Mouse (Mus musculus) macrophage (primary cell): ENCODE results near the gene Rgs6. TPM values are rescaled to one million over a fixed set of nuclear protein-coding genes. Genes with fewer than 3 reads are reported as not detected.

Source experiments
- H3K27ac ChIP-seq: fragments of 350-480 bp; formaldehyde crosslinking; 2 replicates; pipeline ENCODE4 v1.9.0; 2021
- H3K36me3 ChIP-seq: fragments of 350-480 bp; formaldehyde crosslinking; 2 replicates; pipeline ENCODE4 v1.9.0; 2021; ENCODE audit errors: inconsistent target
- H3K4me3 ChIP-seq: fragments of 350-480 bp; formaldehyde crosslinking; 2 replicates; pipeline ENCODE4 v1.9.0; 2021; ENCODE audit errors: inconsistent target
- H3K79me2 ChIP-seq: fragments of 350-480 bp; formaldehyde crosslinking; 2 replicates; pipeline ENCODE4 v1.9.0; 2021; ENCODE audit errors: inconsistent target
- WGBS: methylation state at CpG from one replicate; pipeline ENCODE4 v1.1.7; 2026; ENCODE audit warnings: inconsistent platforms; ENCODE audit not compliant: missing documents; 5-methylcytosine and 5-hydroxymethylcytosine counted together
- polyA plus RNA-seq: library from polyadenylated mRNA; stranded (reverse); fragments of 250-400 nt; gene quantifications from 3 replicates; pipeline ENCODE4 v1.2.4, GENCODE M21; 2018; ENCODE audit warnings: inconsistent platforms

Rgs6 gene
- polyA plus RNA-seq, 1 experiment from 2014 or later = not detected

- 44% methylated on average over 6 of the region's 6 CpGs for WGBS
- H3K4me3 ChIP-seq = no peak overlapping the region
- H3K79me2 ChIP-seq = no peaks in the 10 kb centered on the region
- no peak overlapping the region for H3K27ac ChIP-seq
- no peaks in the 10 kb centered on the region for H3K36me3 ChIP-seq
Observed at GRCm38 (mm10) chr12:82756756-82757155, 168.7 kb downstream of the Rgs6 start.

DNA sequence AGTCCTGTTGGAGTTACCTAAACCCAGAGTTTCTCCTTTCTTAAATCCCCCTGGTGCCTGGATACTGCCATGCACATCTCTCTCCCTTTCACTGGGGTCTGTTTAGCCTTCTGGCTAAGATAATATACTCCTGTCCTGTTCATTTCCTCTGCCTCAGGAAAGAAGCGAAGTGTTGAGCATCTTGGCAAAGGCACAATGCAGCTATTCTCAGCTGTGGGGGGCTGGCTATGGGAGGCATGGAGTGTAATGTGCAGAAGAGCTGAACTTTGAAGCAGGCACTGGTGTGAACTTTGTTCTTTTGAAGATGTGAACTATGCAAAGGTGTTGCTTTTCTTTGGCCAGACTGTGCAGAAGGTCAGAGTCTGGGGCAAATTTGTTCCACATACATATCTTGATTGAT is 169.3 kb downstream of the Rgs6 start:
- no peak overlapping the region for H3K4me3 ChIP-seq
- whole genome bisulfite sequencing = 90% methylated on average over 1 of the region's 1 CpGs
- H3K79me2 ChIP-seq = no peaks in the 10 kb centered on the region
- H3K27ac ChIP-seq = no peak overlapping the region
- H3K36me3 ChIP-seq = no peaks in the 10 kb centered on the region

GRCm38 (mm10) chr12:82762046-82762445 is 174.0 kb downstream of the Rgs6 start:
- WGBS = 79% methylated on average over 2 of the region's 2 CpGs
- Histone ChIP-seq H3K4me3 (no peak overlapping the region), H3K79me2 (no peaks in the 10 kb centered on the region), H3K36me3 (no peaks in the 10 kb centered on the region), H3K27ac (no peak overlapping the region)

- Histone ChIP-seq H3K36me3 (no peaks in the 10 kb centered on the region), H3K27ac (no peak overlapping the region), H3K79me2 (no peaks in the 10 kb centered on the region), H3K4me3 (no peak overlapping the region)
- 49% methylated on average over 3 of the region's 3 CpGs for WGBS
Observed at GRCm38 (mm10) chr12:82768726-82769125, 180.6 kb downstream of the Rgs6 start.

GRCm38 (mm10) chr12:82772215-82772614 is 184.1 kb downstream of the Rgs6 start:
- no peak overlapping the region for H3K27ac ChIP-seq
- 89% methylated on average over 2 of the region's 2 CpGs for WGBS
- no peak overlapping the region for H3K4me3 ChIP-seq
- no peaks in the 10 kb centered on the region for H3K79me2 ChIP-seq
- no peaks in the 10 kb centered on the region for H3K36me3 ChIP-seq

- WGBS = 82% methylated on average over 7 of the region's 7 CpGs
Observed at GRCm38 (mm10) chr12:82774576-82774975, 186.5 kb downstream of the Rgs6 start.

GRCm38 (mm10) chr12:82776686-82777085 is 188.6 kb downstream of the Rgs6 start:
- WGBS = 89% methylated on average over 4 of the region's 4 CpGs
- no peaks in the 10 kb centered on the region for H3K79me2 ChIP-seq
- H3K36me3 ChIP-seq = no peaks in the 10 kb centered on the region
- H3K4me3 ChIP-seq = no peak overlapping the region
- no peak overlapping the region for H3K27ac ChIP-seq

More at GRCm38 (mm10) chr12:82774576-82774975, 186.5 kb downstream of the Rgs6 start:
- H3K36me3 ChIP-seq = no peaks in the 10 kb centered on the region
- H3K27ac ChIP-seq = no peak overlapping the region
- H3K79me2 ChIP-seq = no peaks in the 10 kb centered on the region
- no peak overlapping the region for H3K4me3 ChIP-seq

- H3K27ac ChIP-seq = no peak overlapping the region
- no peaks in the 10 kb centered on the region for H3K79me2 ChIP-seq
- H3K36me3 ChIP-seq = no peaks in the 10 kb centered on the region
- 87% methylated on average over 4 of the region's 5 CpGs for WGBS
- no peak overlapping the region for H3K4me3 ChIP-seq
Observed at GRCm38 (mm10) chr12:82780936-82781335, 192.8 kb downstream of the Rgs6 start.

DNA sequence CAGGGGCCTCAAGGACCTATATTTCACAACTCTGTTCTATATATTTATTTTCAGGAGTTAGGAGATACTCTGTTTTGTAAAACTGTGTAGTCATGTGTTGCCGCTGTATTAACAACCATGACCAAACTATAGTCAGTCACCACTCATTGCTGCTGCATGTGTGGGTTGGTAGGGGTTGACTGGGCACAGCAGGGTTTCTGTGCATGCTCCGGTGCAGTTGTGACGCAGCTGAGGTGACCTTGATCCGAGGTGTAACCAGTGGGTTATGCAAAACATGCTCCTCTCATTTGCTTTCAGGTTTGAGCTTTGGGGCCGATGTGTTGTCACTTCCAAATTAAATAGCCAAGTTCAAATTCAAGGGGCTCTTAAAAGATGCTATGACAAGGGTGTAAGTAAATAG is 193.3 kb downstream of the Rgs6 start:
- WGBS = 90% methylated on average over 5 of the region's 5 CpGs

DNA sequence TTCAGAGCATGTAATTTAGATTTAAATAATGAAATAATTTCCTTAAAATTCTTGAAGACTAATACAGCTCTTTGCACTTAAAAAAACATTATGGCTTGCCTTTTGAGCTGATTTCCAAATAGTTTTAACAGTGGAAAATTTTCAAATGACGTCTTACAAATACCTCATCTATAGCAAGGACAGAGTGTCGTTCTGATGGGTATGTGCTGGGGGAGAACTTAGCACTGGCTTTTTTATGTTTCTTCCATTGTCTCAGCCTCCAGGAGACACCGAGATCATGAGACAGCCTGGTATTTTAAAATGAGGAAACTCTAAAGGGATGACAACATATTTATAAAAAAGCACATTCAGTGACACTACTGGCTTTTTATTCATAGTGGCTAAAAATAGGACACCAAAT is 204.0 kb downstream of the Rgs6 start:
- Histone ChIP-seq H3K4me3 (no peak overlapping the region), H3K36me3 (no peaks in the 10 kb centered on the region), H3K79me2 (no peaks in the 10 kb centered on the region), H3K27ac (no peak overlapping the region)
- WGBS = 84% methylated on average over 3 of the region's 3 CpGs

More for the DNA sequence above, 193.3 kb downstream of the Rgs6 start:
- Histone ChIP-seq H3K4me3 (no peak overlapping the region), H3K36me3 (no peaks in the 10 kb centered on the region), H3K27ac (no peak overlapping the region), H3K79me2 (no peaks in the 10 kb centered on the region)

GRCm38 (mm10) chr12:82799892-82800291 is 211.8 kb downstream of the Rgs6 start:
- H3K4me3 ChIP-seq = no peak overlapping the region
- H3K79me2 ChIP-seq = no peaks in the 10 kb centered on the region
- 88% methylated on average over 6 of the region's 6 CpGs for WGBS
- no peaks in the 10 kb centered on the region for H3K36me3 ChIP-seq
- no peak overlapping the region for H3K27ac ChIP-seq

DNA sequence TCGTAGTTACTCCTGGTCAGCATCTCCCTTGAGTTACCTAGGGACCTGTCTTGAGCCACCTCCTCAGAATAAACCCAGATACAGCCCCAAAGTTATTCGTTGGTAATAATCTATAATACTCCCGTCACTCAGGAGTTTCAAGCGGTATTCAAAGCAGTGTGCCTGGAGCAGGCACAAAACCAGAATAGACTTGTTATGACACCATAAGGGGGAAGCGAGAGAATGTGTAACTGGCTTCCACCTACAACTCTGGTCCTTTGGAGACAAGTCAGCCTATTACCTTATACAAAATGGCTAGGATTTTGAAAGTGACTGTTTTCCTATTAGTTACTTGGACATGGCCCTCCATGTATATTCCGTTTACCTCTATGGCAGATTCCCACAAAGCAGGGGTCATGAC is 213.6 kb downstream of the Rgs6 start:
- no peak overlapping the region for H3K27ac ChIP-seq
- no peaks in the 10 kb centered on the region for H3K36me3 ChIP-seq
- 91% methylated on average over 6 of the region's 6 CpGs for WGBS
- no peaks in the 10 kb centered on the region for H3K79me2 ChIP-seq
- H3K4me3 ChIP-seq = no peak overlapping the region

GRCm38 (mm10) chr12:82802711-82803110 is 214.6 kb downstream of the Rgs6 start:
- Histone ChIP-seq H3K79me2 (no peaks in the 10 kb centered on the region), H3K4me3 (no peak overlapping the region), H3K36me3 (no peaks in the 10 kb centered on the region), H3K27ac (no peak overlapping the region)
- WGBS = 98% methylated on average over 5 of the region's 5 CpGs

DNA sequence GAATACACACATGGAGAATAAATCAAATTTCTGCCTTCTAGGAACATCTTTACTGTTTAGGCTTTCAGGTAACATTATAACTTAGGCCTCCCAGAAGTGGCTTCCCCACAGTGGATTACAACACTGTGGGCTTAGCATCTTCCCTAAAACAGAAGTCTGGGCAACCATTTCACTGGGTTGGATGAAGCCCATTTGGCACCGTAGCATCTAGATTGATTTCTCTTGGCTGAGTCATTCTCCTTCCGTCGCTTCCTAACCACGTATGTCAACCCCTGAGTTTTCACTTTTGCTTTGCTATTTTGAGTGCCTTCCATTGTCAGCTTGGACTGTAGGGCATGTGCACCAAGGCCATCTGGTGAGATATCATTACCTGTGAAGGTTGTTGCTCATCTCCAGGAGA is 217.1 kb downstream of the Rgs6 start:
- Histone ChIP-seq H3K4me3 (no peak overlapping the region), H3K79me2 (no peaks in the 10 kb centered on the region), H3K27ac (no peak overlapping the region), H3K36me3 (no peaks in the 10 kb centered on the region)
- WGBS = 69% methylated on average over 4 of the region's 4 CpGs

GRCm38 (mm10) chr12:82810631-82811030 is 222.5 kb downstream of the Rgs6 start:
- WGBS = 88% methylated on average over 3 of the region's 3 CpGs
- no peak overlapping the region for H3K27ac ChIP-seq
- no peaks in the 10 kb centered on the region for H3K36me3 ChIP-seq
- H3K4me3 ChIP-seq = no peak overlapping the region
- H3K79me2 ChIP-seq = no peaks in the 10 kb centered on the region

GRCm38 (mm10) chr12:82815982-82816381 is 227.9 kb downstream of the Rgs6 start:
- no peaks in the 10 kb centered on the region for H3K79me2 ChIP-seq
- H3K27ac ChIP-seq = no peak overlapping the region
- H3K4me3 ChIP-seq = no peak overlapping the region
- H3K36me3 ChIP-seq = no peaks in the 10 kb centered on the region
- WGBS = 72% methylated on average over 2 of the region's 2 CpGs
